Mouse (Mus musculus) bone marrow macrophage, adult 2 months (primary cell): ENCODE measurements at regions not wholly inside any gene's neighbourhood (a gene's known extent, or its start where the extent isn't known, plus 50 kb on each side); places are given as distances from the start of the nearest gene placed in this dataset.

ENCODE experiments used
- H3K27ac ChIP-seq: 2 replicates; pipeline ENCODE4 v1.5.1; 2012; ENCODE audit warnings: low read depth, low read length; ENCODE audit not compliant: insufficient read depth
- H3K4me1 ChIP-seq: 2 replicates; pipeline ENCODE4 v1.6.1; 2012; ENCODE audit warnings: low read length; ENCODE audit not compliant: control insufficient read depth, insufficient read depth
- H3K4me3 ChIP-seq: 2 replicates; pipeline ENCODE4 v1.5.1; 2012; ENCODE audit warnings: mild to moderate bottlenecking, low read length, moderate library complexity; ENCODE audit not compliant: insufficient read depth
- CTCF ChIP-seq: IDR thresholded peaks from 2 replicates; pipeline ENCODE4 v1.5.1; 2012; ENCODE audit warnings: low read depth, mild to moderate bottlenecking, low read length, moderate library complexity
- POLR2A ChIP-seq: IDR thresholded peaks from 2 replicates; pipeline ENCODE4 v1.6.1; 2012; ENCODE audit warnings: mild to moderate bottlenecking, low read depth, low read length, borderline replicate concordance

- no peak for TF ChIP-seq CTCF
- Histone ChIP-seq H3K27ac (no peak overlapping the region), H3K4me3 (no peak overlapping the region), H3K4me1 (peaks cover 7% of the 10 kb centered on the region)
Observed at GRCm38 (mm10) chr13:32593611-32594010, 190.1 kb downstream of the Mylk4 start.

GRCm38 (mm10) chr13:32593131-32593530 lies 190.6 kb downstream of the Mylk4 start:
- H3K27ac ChIP-seq = no peak overlapping the region
- no peak for TF ChIP-seq POLR2A
- no peak for TF ChIP-seq CTCF
- peaks cover 7% of the 10 kb centered on the region for H3K4me1 ChIP-seq
- H3K4me3 ChIP-seq = no peak overlapping the region

GRCm38 (mm10) chr13:32581598-32581997 lies 202.2 kb downstream of the Mylk4 start:
- H3K4me3 ChIP-seq = no peak overlapping the region

GRCm38 (mm10) chr13:32567850-32568249 lies 215.9 kb downstream of the Mylk4 start:
- H3K4me3 ChIP-seq = no peak overlapping the region
- TF ChIP-seq CTCF (no peak), POLR2A (no peak)
- H3K4me1 ChIP-seq = no peaks in the 10 kb centered on the region
- no peak overlapping the region for H3K27ac ChIP-seq

More at GRCm38 (mm10) chr13:32581598-32581997, 202.2 kb downstream of the Mylk4 start:
- Histone ChIP-seq H3K27ac (no peak overlapping the region), H3K4me1 (no peaks in the 10 kb centered on the region; the same call in 1 of the 2 replicates)
- TF ChIP-seq CTCF = no peak
- no peak for TF ChIP-seq POLR2A

GRCm38 (mm10) chr13:32560666-32561065 lies 222.1 kb upstream of the Gmds start:
- H3K4me1 ChIP-seq = no peaks in the 10 kb centered on the region
- H3K4me3 ChIP-seq = no peak overlapping the region
- H3K27ac ChIP-seq = no peak overlapping the region
- TF ChIP-seq CTCF (no peak), POLR2A (no peak)

GRCm38 (mm10) chr13:32556396-32556795 lies 217.9 kb upstream of the Gmds start:
- H3K27ac ChIP-seq = no peak overlapping the region
- no peaks in the 10 kb centered on the region for H3K4me1 ChIP-seq
- no peak for TF ChIP-seq POLR2A
- no peak for TF ChIP-seq CTCF
- no peak overlapping the region for H3K4me3 ChIP-seq

- TF ChIP-seq CTCF (no peak), POLR2A (no peak)
- Histone ChIP-seq H3K27ac (no peak overlapping the region), H3K4me3 (no peak overlapping the region), H3K4me1 (no peaks in the 10 kb centered on the region)
Observed at GRCm38 (mm10) chr13:32555064-32555463, 216.5 kb upstream of the Gmds start.

GRCm38 (mm10) chr13:32554601-32555000 lies 216.1 kb upstream of the Gmds start:
- Histone ChIP-seq H3K4me1 (no peaks in the 10 kb centered on the region), H3K4me3 (no peak overlapping the region), H3K27ac (no peak overlapping the region)
- TF ChIP-seq POLR2A (no peak), CTCF (no peak)

- Histone ChIP-seq H3K4me3 (no peak overlapping the region), H3K27ac (no peak overlapping the region), H3K4me1 (peaks cover under 1% of the 10 kb centered on the region; the same call in 1 of the 2 replicates)
- no peak for TF ChIP-seq CTCF
- TF ChIP-seq POLR2A = no peak
Observed at GRCm38 (mm10) chr13:32553136-32553535, 214.6 kb upstream of the Gmds start.

GRCm38 (mm10) chr13:32550113-32550512 lies 211.6 kb upstream of the Gmds start:
- no peak overlapping the region for H3K4me3 ChIP-seq
- no peak overlapping the region for H3K27ac ChIP-seq
- H3K4me1 ChIP-seq = peaks cover 24% of the 10 kb centered on the region
- TF ChIP-seq POLR2A = no peak
- no peak for TF ChIP-seq CTCF

- TF ChIP-seq POLR2A = no peak
- TF ChIP-seq CTCF = no peak
- no peak overlapping the region for H3K4me3 ChIP-seq
- peaks cover 36% of the 10 kb centered on the region for H3K4me1 ChIP-seq
- H3K27ac ChIP-seq = no peak overlapping the region
Observed at GRCm38 (mm10) chr13:32547126-32547525, 208.6 kb upstream of the Gmds start.
